Mouse (Mus musculus): Measurements from ENCODE around the gene Gm13420.
"Not testable (repeated sequence)": the region's sequence is repeated elsewhere in the genome, so short reads cannot be mapped to it uniquely, and the experiment has no call there.

The Gm13420 gene

GRCm38 (mm10) chr2:29737209-29737925, 14.1 kb downstream of the Gm13420 start:
- no peak for DNase-seq

GRCm38 (mm10) chr2:29735708-29736107, 15.8 kb downstream of the Gm13420 start:
- peak; percentile 52 for DNase-seq

GRCm38 (mm10) chr2:29733348-29733747, 18.1 kb downstream of the Gm13420 start:
- DNase-seq, result no peak

GRCm38 (mm10) chr2:29732559-29732958, 18.9 kb downstream of the Gm13420 start:
- no peak for DNase-seq

GRCm38 (mm10) chr2:29731545-29731944, 19.9 kb downstream of the Gm13420 start:
- peak; percentile 74 for DNase-seq

- no peak for DNase-seq
Measured at GRCm38 (mm10) chr2:29729500-29729899, 22.0 kb downstream of the Gm13420 start.

GRCm38 (mm10) chr2:29724664-29725365, 26.7 kb downstream of the Gm13420 start:
- peak; percentile 18 for DNase-seq

GRCm38 (mm10) chr2:29723132-29723531, 28.4 kb downstream of the Gm13420 start:
- DNase-seq, result peak; percentile 30

- no peak for DNase-seq
Measured at GRCm38 (mm10) chr2:29718581-29718980, 32.9 kb downstream of the Gm13420 start.

- DNase-seq, result peak; percentile 88
Measured at GRCm38 (mm10) chr2:29716691-29717090, 34.8 kb downstream of the Gm13420 start.

GRCm38 (mm10) chr2:29716143-29716542, 35.3 kb downstream of the Gm13420 start:
- no peak for DNase-seq

- DNase-seq, result no peak
Measured at GRCm38 (mm10) chr2:29714127-29714526, 37.4 kb downstream of the Gm13420 start.

GRCm38 (mm10) chr2:29713501-29713900, 38.0 kb downstream of the Gm13420 start:
- DNase-seq, result no peak

- DNase-seq, result no peak
Measured at GRCm38 (mm10) chr2:29711877-29712276, 39.6 kb downstream of the Gm13420 start.

GRCm38 (mm10) chr2:29711038-29711437, 40.4 kb downstream of the Gm13420 start:
- no peak for DNase-seq

GRCm38 (mm10) chr2:29708209-29708608, 43.3 kb downstream of the Gm13420 start:
- DNase-seq, result not testable (repeated sequence)

- peak; percentile 56 for DNase-seq
Measured at GRCm38 (mm10) chr2:29707731-29708130, 43.8 kb downstream of the Gm13420 start.

GRCm38 (mm10) chr2:29706726-29707620, 44.5 kb downstream of the Gm13420 start:
- no peak for DNase-seq

GRCm38 (mm10) chr2:29705493-29705892, 46.0 kb downstream of the Gm13420 start:
- no peak for DNase-seq

GRCm38 (mm10) chr2:29703104-29704081, 48.1 kb downstream of the Gm13420 start:
- peak; percentile 35 for DNase-seq

- no peak for DNase-seq
Measured at GRCm38 (mm10) chr2:29702189-29702588, 49.3 kb downstream of the Gm13420 start.

- no peak for DNase-seq
Measured at GRCm38 (mm10) chr2:29701393-29701792, 50.1 kb downstream of the Gm13420 start.
